Mouse (Mus musculus) embryo, embryonic 9.5 days (tissue): ENCODE measurements around the gene Mical2.

ENCODE experiments used
- DNase-seq: peaks from one replicate; pipeline ENCODE4 v3.0.0-alpha.2; 2017; ENCODE audit errors: extremely low spot score

Gene Mical2

GRCm38 (mm10) chr7:112362574-112363200 lies 137.0 kb downstream of the Mical2 start:
- DNase-seq, result no peak

GRCm38 (mm10) chr7:112365864-112366263 lies 140.2 kb downstream of the Mical2 start:
- DNase-seq, result no peak

GRCm38 (mm10) chr7:112369046-112369445 lies 143.4 kb downstream of the Mical2 start:
- peak; percentile 83 for DNase-seq

GRCm38 (mm10) chr7:112369977-112370376 lies 144.3 kb downstream of the Mical2 start:
- DNase-seq, result no peak

GRCm38 (mm10) chr7:112371387-112371786 lies 145.7 kb downstream of the Mical2 start:
- no peak for DNase-seq

GRCm38 (mm10) chr7:112374035-112374434 lies 148.4 kb downstream of the Mical2 start:
- no peak for DNase-seq

- DNase-seq, result no peak
These were observed 149.4 kb downstream of the Mical2 start for GRCm38 (mm10) chr7:112375062-112375461.

- DNase-seq, result peak; percentile 37
These were observed 150.2 kb downstream of the Mical2 start for GRCm38 (mm10) chr7:112375900-112376299.

GRCm38 (mm10) chr7:112376611-112377010 lies 151.0 kb downstream of the Mical2 start:
- no peak for DNase-seq

GRCm38 (mm10) chr7:112377314-112377713 lies 151.7 kb downstream of the Mical2 start:
- peak; percentile 70 for DNase-seq

- no peak for DNase-seq
These were observed 152.4 kb downstream of the Mical2 start for GRCm38 (mm10) chr7:112378056-112378455.

- DNase-seq, result no peak
These were observed 152.8 kb downstream of the Mical2 start for GRCm38 (mm10) chr7:112378476-112378875.

GRCm38 (mm10) chr7:112386521-112386920 lies 160.9 kb downstream of the Mical2 start:
- no peak for DNase-seq

- DNase-seq, result no peak
These were observed 162.2 kb downstream of the Mical2 start for GRCm38 (mm10) chr7:112387876-112388275.

- no peak for DNase-seq
These were observed 162.8 kb downstream of the Mical2 start for GRCm38 (mm10) chr7:112388363-112388875.

- DNase-seq, result no peak
These were observed 164.1 kb downstream of the Mical2 start for GRCm38 (mm10) chr7:112389611-112390251.

- no peak for DNase-seq
These were observed 164.7 kb downstream of the Mical2 start for GRCm38 (mm10) chr7:112390252-112390936.

GRCm38 (mm10) chr7:112390937-112391605 lies 165.4 kb downstream of the Mical2 start:
- no peak for DNase-seq

GRCm38 (mm10) chr7:112397786-112398185 lies 172.1 kb downstream of the Mical2 start:
- no peak for DNase-seq

- DNase-seq, result no peak
These were observed 173.9 kb downstream of the Mical2 start for GRCm38 (mm10) chr7:112399425-112400170.

GRCm38 (mm10) chr7:112400175-112400574 lies 174.5 kb downstream of the Mical2 start:
- DNase-seq, result peak; percentile 72
